Mouse (Mus musculus) midbrain, embryonic 13.5 days (tissue): ENCODE measurements around the gene Olfr731. TPM values are rescaled to one million over a fixed set of nuclear protein-coding genes. Genes with fewer than 3 reads are reported as not detected.

Source experiments
- ATAC-seq: fragments of 200-750 bp; cut with Nextera tagmentation; 2 replicates; pipeline ENCODE4 v1.8.0; 2017; ENCODE audit warnings: mild to moderate bottlenecking, moderate TSS enrichment, moderate library complexity
- H3K27ac ChIP-seq: fragments of 300-500 bp; sonication (generic); 2 replicates; pipeline ENCODE4 v1.5.1; 2015; ENCODE audit warnings: inconsistent platforms, mild to moderate bottlenecking, moderate library complexity
- H3K27me3 ChIP-seq: fragments of 300-500 bp; sonication (generic); 2 replicates; pipeline ENCODE4 v1.6.1; 2015; ENCODE audit warnings: mild to moderate bottlenecking, inconsistent platforms
- H3K36me3 ChIP-seq: fragments of 300-500 bp; sonication (generic); 2 replicates; pipeline ENCODE4 v1.6.1; 2015; ENCODE audit warnings: mild to moderate bottlenecking, inconsistent platforms
- H3K4me1 ChIP-seq: fragments of 300-500 bp; sonication (generic); replicated peaks from 2 replicates; pipeline ENCODE4 v1.6.1; 2015; ENCODE audit warnings: inconsistent platforms
- H3K4me2 ChIP-seq: fragments of 300-500 bp; sonication (generic); replicated peaks from 2 replicates; pipeline ENCODE4 v1.6.1; 2015; ENCODE audit warnings: moderate library complexity, mild to moderate bottlenecking, inconsistent platforms
- H3K4me3 ChIP-seq: fragments of 300-500 bp; sonication (generic); replicated peaks from 2 replicates; pipeline ENCODE4 v1.5.1; 2015; ENCODE audit warnings: mild to moderate bottlenecking, inconsistent platforms
- H3K9ac ChIP-seq: fragments of 300-500 bp; sonication (generic); replicated peaks from 2 replicates; pipeline ENCODE4 v1.6.1; 2015; ENCODE audit warnings: mild to moderate bottlenecking, inconsistent platforms
- H3K9me3 ChIP-seq: fragments of 300-500 bp; sonication (generic); 2 replicates; pipeline ENCODE4 v1.6.1; 2016; ENCODE audit warnings: mild to moderate bottlenecking, inconsistent platforms
- WGBS: fragments of 180-500 bp; shearing (Covaris S2); methylation state at CpG from one replicate; pipeline ENCODE4 v1.1.7; 2015; 5-methylcytosine and 5-hydroxymethylcytosine counted together
- polyA plus RNA-seq: library from polyadenylated mRNA; unstranded; fragments of >200 nt; fragmentation: Nextera tagmentation; extraction: Ambion mirVana; gene quantifications from 2 replicates; pipeline ENCODE4 v1.2.1, GENCODE M21; 2015

The Olfr731 gene
- polyA plus RNA-seq: not detected in 2 replicates

DNA sequence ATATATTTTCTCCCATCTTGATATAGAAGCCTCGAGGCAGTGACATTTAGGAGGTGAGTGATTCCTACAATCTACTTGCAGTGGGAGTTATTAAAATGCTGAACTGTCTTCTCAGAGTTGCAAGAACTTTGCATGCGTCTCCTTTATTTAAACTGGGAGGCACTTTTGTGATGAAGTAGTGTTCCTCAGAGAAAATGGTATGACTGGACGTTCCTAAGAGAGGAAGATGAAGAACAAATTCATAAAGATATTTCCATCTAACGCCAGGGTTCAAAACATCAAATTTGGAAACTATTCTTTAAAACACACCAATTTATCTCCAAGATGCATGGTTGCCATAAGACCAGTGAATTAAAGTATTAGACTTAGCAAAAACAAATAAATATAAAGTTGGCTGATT lies at the start of gene Olfr731:
Olfr731 (minus strand) TSS at position 101 of the 400 bp plus-strand sequence.
- Histone ChIP-seq H3K27me3 (no peaks in the 10 kb centered on the region), H3K27ac (no peak within 1 kb of the TSS), H3K4me2 (no peak within 1 kb of the TSS), H3K4me3 (no peak within 1 kb of the TSS), H3K4me1 (no peaks in the 10 kb centered on the region), H3K9me3 (no peaks in the 10 kb centered on the region), H3K9ac (no peak within 1 kb of the TSS), H3K36me3 (no peaks in the 10 kb centered on the region)
- 85% methylated on average over 4 of the region's 4 CpGs for WGBS
- no peak for ATAC-seq

DNA sequence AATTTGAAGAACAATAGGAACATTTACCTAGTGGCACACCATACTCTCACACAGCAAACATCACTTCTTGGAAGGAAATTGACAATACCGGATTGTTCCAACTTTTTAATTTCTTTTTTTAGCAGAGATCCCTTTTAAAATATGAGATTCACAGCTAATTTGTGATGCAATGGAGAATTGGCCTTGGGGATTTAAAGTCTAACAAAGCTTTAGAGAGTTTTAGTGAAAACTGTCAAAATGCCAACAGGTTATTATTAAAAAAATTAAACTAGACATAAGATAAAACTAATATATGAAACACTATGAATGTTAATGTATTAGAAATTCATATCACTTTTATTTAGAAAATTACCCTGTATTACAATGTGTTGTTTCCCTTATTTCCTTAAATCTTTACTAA lies 42.4 kb upstream of the Olfr731 start, which contains the start of gene Olfr732:
Olfr732 (minus strand) TSS at position 101 of the 400 bp plus-strand sequence.
- Histone ChIP-seq H3K4me1 (no peaks in the 10 kb centered on the region), H3K27me3 (no peaks in the 10 kb centered on the region), H3K9me3 (no peaks in the 10 kb centered on the region), H3K4me2 (no peak within 1 kb of the TSS), H3K36me3 (no peaks in the 10 kb centered on the region), H3K4me3 (no peak within 1 kb of the TSS), H3K9ac (no peak within 1 kb of the TSS), H3K27ac (no peak within 1 kb of the TSS)
- ATAC-seq: no peak
- 92% methylated on average over 1 of the region's 1 CpGs for WGBS

DNA sequence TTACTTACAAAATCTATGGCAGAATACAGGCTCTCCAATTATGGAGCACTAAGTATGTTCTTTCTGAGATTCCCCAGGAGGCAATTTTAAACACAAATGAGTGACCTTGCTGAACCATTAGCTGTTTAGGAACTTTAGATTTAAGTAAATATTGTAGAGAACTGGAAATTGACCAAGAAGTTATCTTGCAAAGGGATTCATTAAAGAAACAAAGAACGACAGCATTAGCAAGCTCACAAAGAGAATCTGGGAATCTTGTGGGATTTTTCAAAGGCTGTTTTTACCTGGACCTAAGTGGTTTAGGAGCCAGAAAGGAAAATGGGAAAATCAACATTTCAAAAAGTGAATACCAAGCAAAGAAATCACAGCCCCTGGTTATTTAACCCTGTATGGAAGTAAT lies 53.6 kb downstream of the Olfr731 start, which contains the start of gene Olfr730:
Olfr730 (minus strand) TSS at position 101 of the 400 bp plus-strand sequence.
- H3K9ac ChIP-seq: no peak within 1 kb of the TSS
- no peaks in the 10 kb centered on the region for H3K36me3 ChIP-seq
- H3K4me1 ChIP-seq: no peaks in the 10 kb centered on the region
- no peak within 1 kb of the TSS for H3K27ac ChIP-seq
- no peak for ATAC-seq
- no peak within 1 kb of the TSS for H3K4me2 ChIP-seq
- whole genome bisulfite sequencing: 66% methylated on average over 1 of the region's 1 CpGs
- no peak within 1 kb of the TSS for H3K4me3 ChIP-seq
- no peaks in the 10 kb centered on the region for H3K9me3 ChIP-seq
- H3K27me3 ChIP-seq: no peaks in the 10 kb centered on the region

Other genes starting within 250 kb of the Olfr731 start
- not detected in 2 replicates for gene Olfr725, start 201.5 kb downstream of the Olfr731 start, polyA plus RNA-seq
- not detected in 2 replicates for gene Olfr726, start 150.9 kb downstream of the Olfr731 start, polyA plus RNA-seq
- gene Olfr727, start 118.7 kb downstream of the Olfr731 start, polyA plus RNA-seq: not detected in 2 replicates
- gene Olfr728, start 99.2 kb downstream of the Olfr731 start, polyA plus RNA-seq: not detected in 2 replicates
- gene Olfr729, start 89.0 kb downstream of the Olfr731 start, polyA plus RNA-seq: not detected in 2 replicates
- gene Olfr730, start 53.7 kb downstream of the Olfr731 start, polyA plus RNA-seq: not detected in 2 replicates
- gene Olfr732, start 42.3 kb upstream of the Olfr731 start, polyA plus RNA-seq: not detected in 2 replicates
- gene Olfr733, start 59.7 kb upstream of the Olfr731 start, polyA plus RNA-seq: not detected in 2 replicates
- gene Olfr734, start 84.9 kb upstream of the Olfr731 start, polyA plus RNA-seq: not detected in 2 replicates
- not detected in 2 replicates for gene Olfr735, start 107.0 kb upstream of the Olfr731 start, polyA plus RNA-seq
- not detected in 2 replicates for gene Tlr11, start 116.0 kb upstream of the Olfr731 start, polyA plus RNA-seq
- not detected in 2 replicates for gene Olfr736, start 139.3 kb upstream of the Olfr731 start, polyA plus RNA-seq
- gene Olfr738, start 165.7 kb upstream of the Olfr731 start, polyA plus RNA-seq: not detected in 2 replicates
- not detected in 2 replicates for gene Olfr739, start 176.8 kb upstream of the Olfr731 start, polyA plus RNA-seq
- not detected in 2 replicates for gene Olfr740, start 203.7 kb upstream of the Olfr731 start, polyA plus RNA-seq
- not detected in 2 replicates for gene Olfr741, start 230.9 kb upstream of the Olfr731 start, polyA plus RNA-seq